Mouse (Mus musculus): ENCODE measurements around the gene Foxf2. TPM values are rescaled to one million over a fixed set of nuclear protein-coding genes. Genes with fewer than 3 reads are reported as not detected.

Foxf2 gene
- total and polyA plus RNA-seq, 3 experiments = 0.33 TPM; not detected in 2

- TF ChIP-seq CTCF (IDR thresholded peaks at IDR 0.05; ENCODE audit: low read depth, low read length) = peak; percentile 53
- no peak for TF ChIP-seq GATA2 (IDR thresholded peaks at IDR 0.05; ENCODE audit: borderline replicate concordance, low read depth, low read length)
- peaks cover 6% of the 10 kb centered on the region; the same call in 1 of the 2 replicates for H3K4me1 ChIP-seq (ENCODE audit: insufficient read depth, low read depth, low read length)
- peak; percentile 40; the same call in 1 of the 2 replicates for ATAC-seq (ENCODE audit: extremely low read depth, insufficient number of reproducible peaks, low FRiP score, poor library complexity, severe bottlenecking)
- H3K36me3 ChIP-seq (replicated peaks) = no peaks in the 10 kb centered on the region
- no peak overlapping the region for H3K4me3 ChIP-seq (ENCODE audit: low read depth, low read length)
- H3K27me3 ChIP-seq (ENCODE audit: insufficient read depth, low read length) = peaks cover 22% of the 10 kb centered on the region
- DNase-seq (ENCODE audit: low spot score) = peak; percentile 27
- no peaks in the 10 kb centered on the region for H3K9me3 ChIP-seq (replicated peaks)
Observed at GRCm38 (mm10) chr13:31632450-31632849, 6.8 kb downstream of the Foxf2 start.

GRCm38 (mm10) chr13:31633259-31633658 is 7.6 kb downstream of the Foxf2 start:
- no peak for TF ChIP-seq TAL1 (conservative IDR thresholded peaks at IDR 0.05; ENCODE audit: low read depth, low read length)
- TF ChIP-seq CTCF (IDR thresholded peaks at IDR 0.05; ENCODE audit: low read depth, low read length) = no peak
- no peak for TF ChIP-seq POLR2AphosphoS5 (IDR thresholded peaks at IDR 0.05; ENCODE audit: insufficient replicate concordance, low read depth, low read length)
- no peak for TF ChIP-seq GATA2 (IDR thresholded peaks at IDR 0.05; ENCODE audit: borderline replicate concordance, low read depth, low read length)
- TF ChIP-seq GATA1 (IDR thresholded peaks at IDR 0.05; ENCODE audit: borderline replicate concordance, low read length) = no peak
- no peaks in the 10 kb centered on the region for H3K9me3 ChIP-seq (replicated peaks)
- H3K36me3 ChIP-seq (replicated peaks) = no peaks in the 10 kb centered on the region
- no peak for ATAC-seq (ENCODE audit: extremely low read depth, insufficient number of reproducible peaks, low FRiP score, poor library complexity, severe bottlenecking)
- DNase-seq (ENCODE audit: low spot score) = no peak
- H3K27me3 ChIP-seq (ENCODE audit: insufficient read depth, low read length) = peaks cover 22% of the 10 kb centered on the region
- H3K4me1 ChIP-seq (ENCODE audit: insufficient read depth, low read depth, low read length) = peaks cover 6% of the 10 kb centered on the region; the same call in 1 of the 2 replicates
- H3K4me3 ChIP-seq (ENCODE audit: low read depth, low read length) = no peak overlapping the region

GRCm38 (mm10) chr13:31635546-31635945 is 9.9 kb downstream of the Foxf2 start:
- H3K4me3 ChIP-seq (ENCODE audit: low read depth, low read length) = no peak overlapping the region
- ATAC-seq (ENCODE audit: extremely low read depth, insufficient number of reproducible peaks, low FRiP score, poor library complexity, severe bottlenecking) (no peak), DNase-seq (ENCODE audit: low spot score) (no peak)
- no peaks in the 10 kb centered on the region for H3K4me1 ChIP-seq (ENCODE audit: insufficient read depth, low read depth, low read length)
- no peak for TF ChIP-seq CTCF (IDR thresholded peaks at IDR 0.05; ENCODE audit: low read depth, low read length)
- TF ChIP-seq GATA2 (IDR thresholded peaks at IDR 0.05; ENCODE audit: borderline replicate concordance, low read depth, low read length) = no peak
- no peak for TF ChIP-seq GATA1 (IDR thresholded peaks at IDR 0.05; ENCODE audit: borderline replicate concordance, low read length)
- no peak for TF ChIP-seq TAL1 (conservative IDR thresholded peaks at IDR 0.05; ENCODE audit: low read depth, low read length)
- TF ChIP-seq POLR2AphosphoS5 (IDR thresholded peaks at IDR 0.05; ENCODE audit: insufficient replicate concordance, low read depth, low read length) = no peak
- H3K9me3 ChIP-seq (replicated peaks) = no peaks in the 10 kb centered on the region
- H3K36me3 ChIP-seq (replicated peaks) = no peaks in the 10 kb centered on the region
- peaks cover 7% of the 10 kb centered on the region for H3K27me3 ChIP-seq (ENCODE audit: insufficient read depth, low read length)

GRCm38 (mm10) chr13:31641517-31641916 is 15.9 kb downstream of the Foxf2 start:
- H3K27me3 ChIP-seq (ENCODE audit: insufficient read depth, low read length) = peaks cover 18% of the 10 kb centered on the region
- no peaks in the 10 kb centered on the region for H3K9me3 ChIP-seq (replicated peaks)
- TF ChIP-seq GATA2 (IDR thresholded peaks at IDR 0.05; ENCODE audit: borderline replicate concordance, low read depth, low read length) (no peak), POLR2AphosphoS5 (IDR thresholded peaks at IDR 0.05; ENCODE audit: insufficient replicate concordance, low read depth, low read length) (no peak), GATA1 (IDR thresholded peaks at IDR 0.05; ENCODE audit: borderline replicate concordance, low read length) (no peak), CTCF (IDR thresholded peaks at IDR 0.05; ENCODE audit: low read depth, low read length) (no peak), TAL1 (conservative IDR thresholded peaks at IDR 0.05; ENCODE audit: low read depth, low read length) (no peak)
- H3K4me1 ChIP-seq (ENCODE audit: insufficient read depth, low read depth, low read length) = no peaks in the 10 kb centered on the region
- DNase-seq (ENCODE audit: low spot score) (no peak), ATAC-seq (ENCODE audit: extremely low read depth, insufficient number of reproducible peaks, low FRiP score, poor library complexity, severe bottlenecking) (no peak)
- H3K36me3 ChIP-seq (replicated peaks) = no peaks in the 10 kb centered on the region
- H3K4me3 ChIP-seq (ENCODE audit: low read depth, low read length) = no peak overlapping the region

GRCm38 (mm10) chr13:31652131-31652745 is 26.6 kb downstream of the Foxf2 start:
- DNase-seq (ENCODE audit: low spot score) = no peak

GRCm38 (mm10) chr13:31656249-31656648 is 30.6 kb downstream of the Foxf2 start:
- Histone ChIP-seq H3K36me3 (replicated peaks) (no peaks in the 10 kb centered on the region), H3K27me3 (ENCODE audit: insufficient read depth, low read length) (peaks cover 29% of the 10 kb centered on the region), H3K9me3 (replicated peaks) (no peaks in the 10 kb centered on the region), H3K4me1 (ENCODE audit: insufficient read depth, low read depth, low read length) (no peaks in the 10 kb centered on the region), H3K4me3 (ENCODE audit: low read depth, low read length) (no peak overlapping the region)
- no peak for TF ChIP-seq TAL1 (conservative IDR thresholded peaks at IDR 0.05; ENCODE audit: low read depth, low read length)
- TF ChIP-seq GATA2 (IDR thresholded peaks at IDR 0.05; ENCODE audit: borderline replicate concordance, low read depth, low read length) = no peak
- no peak for TF ChIP-seq CTCF (IDR thresholded peaks at IDR 0.05; ENCODE audit: low read depth, low read length)
- TF ChIP-seq GATA1 (IDR thresholded peaks at IDR 0.05; ENCODE audit: borderline replicate concordance, low read length) = no peak
- no peak for TF ChIP-seq POLR2AphosphoS5 (IDR thresholded peaks at IDR 0.05; ENCODE audit: insufficient replicate concordance, low read depth, low read length)
- DNase-seq (ENCODE audit: low spot score) = no peak
- ATAC-seq (ENCODE audit: extremely low read depth, insufficient number of reproducible peaks, low FRiP score, poor library complexity, severe bottlenecking) = no peak

More at GRCm38 (mm10) chr13:31652131-31652745, 26.6 kb downstream of the Foxf2 start:
- no peaks in the 10 kb centered on the region for H3K36me3 ChIP-seq (replicated peaks)
- TF ChIP-seq GATA1 (IDR thresholded peaks at IDR 0.05; ENCODE audit: borderline replicate concordance, low read length) = no peak
- TF ChIP-seq POLR2AphosphoS5 (IDR thresholded peaks at IDR 0.05; ENCODE audit: insufficient replicate concordance, low read depth, low read length) = no peak
- TF ChIP-seq CTCF (IDR thresholded peaks at IDR 0.05; ENCODE audit: low read depth, low read length) = no peak
- no peak for TF ChIP-seq TAL1 (conservative IDR thresholded peaks at IDR 0.05; ENCODE audit: low read depth, low read length)
- no peak for TF ChIP-seq GATA2 (IDR thresholded peaks at IDR 0.05; ENCODE audit: borderline replicate concordance, low read depth, low read length)
- peaks cover 37% of the 10 kb centered on the region for H3K27me3 ChIP-seq (ENCODE audit: insufficient read depth, low read length)
- no peaks in the 10 kb centered on the region for H3K9me3 ChIP-seq (replicated peaks)
- no peak for ATAC-seq (ENCODE audit: extremely low read depth, insufficient number of reproducible peaks, low FRiP score, poor library complexity, severe bottlenecking)
- no peak overlapping the region for H3K4me3 ChIP-seq (ENCODE audit: low read depth, low read length)
- no peaks in the 10 kb centered on the region for H3K4me1 ChIP-seq (ENCODE audit: insufficient read depth, low read depth, low read length)

Data from G1E (cell line).